In the genomic region with DNA sequence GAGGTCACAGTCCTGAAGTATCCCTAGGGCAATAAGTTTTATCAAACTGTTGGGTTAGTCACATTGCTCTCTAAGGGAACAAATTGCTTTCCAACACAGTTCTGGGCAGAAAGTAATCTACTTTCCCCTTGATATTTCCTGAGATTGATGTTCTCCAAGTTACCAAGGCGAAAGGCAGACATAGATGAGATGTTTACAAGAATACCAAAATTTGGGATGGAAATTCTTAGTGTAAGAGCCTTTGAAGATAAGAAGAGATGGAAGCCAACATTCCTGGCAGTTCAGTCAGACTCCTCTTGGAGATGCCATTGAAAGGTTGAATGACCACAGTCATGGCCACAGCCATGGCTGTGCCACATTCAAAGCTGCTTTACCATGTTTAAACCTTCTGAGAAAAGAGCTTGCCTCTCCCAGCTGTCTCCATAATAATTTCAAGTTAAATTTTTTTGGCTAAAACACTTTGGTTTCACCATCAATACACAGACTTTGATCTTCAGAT, we compare ENCODE assay signal across 17 mouse cellular contexts.
A peak's percentile ranks its signal among the peaks of the same experiment; 100 is the strongest.
DNase-seq lines count a peak whose midpoint lies in the region; ATAC-seq lines count a peak whose summit lies in the region.
"Had no signal": no experiment of that assay in that cellular context is flagged by ENCODE, and none has a peak within 500 bp of the region (broad histone marks: within the 10 kb centered on the region; RNA-seq: fewer than 3 reads in every experiment).

No protein-coding gene starts in this region.

- DNase-seq in heart, adult 11 months, result peak; percentile 87
- no peak for DNase-seq in heart, postnatal 25 days (ENCODE audit: low spot score)
- peak; percentile 17 for DNase-seq in midbrain, embryonic 11.5 days (ENCODE audit: low spot score, missing footprints)
- DNase-seq in fibroblast of lung, adult 2 months (ENCODE audit: low read depth), result peak; percentile 50
- no peak for DNase-seq in left cerebral cortex, adult 18-20 months (ENCODE audit: low spot score in 2 of 2)
- DNase-seq: adrenal gland, postnatal 25 days; cerebellum, adult 2 months; cerebellum, postnatal 10 days; gastrocnemius, postnatal 14 days; kidney, adult 18-20 months had no signal

- no peak overlapping the region for H3K27ac ChIP-seq in midbrain, embryonic 11.5 days (ENCODE audit: low read depth, low read length)
- H3K27ac ChIP-seq in midbrain, embryonic 13.5 days, result no peak overlapping the region
- H3K27ac ChIP-seq: embryonic facial prominence, embryonic 10.5 days; forebrain, embryonic 15.5 days; hindbrain, embryonic 13.5 days; hindbrain, postnatal 0 days had no signal

- H3K4me1 ChIP-seq in midbrain, embryonic 11.5 days (ENCODE audit: control insufficient read depth, insufficient read depth, low read length), result peaks cover 4% of the 10 kb centered on the region
- peaks cover 9% of the 10 kb centered on the region for H3K4me1 ChIP-seq in midbrain, embryonic 13.5 days (replicated peaks)
- H3K4me1 ChIP-seq: heart, embryonic 12.5 days had no signal

- H3K4me2 ChIP-seq in midbrain, embryonic 11.5 days, result no peak overlapping the region
- H3K4me2 ChIP-seq in midbrain, embryonic 13.5 days (replicated peaks), result no peak overlapping the region
- H3K4me2 ChIP-seq: forebrain, embryonic 15.5 days; heart, embryonic 12.5 days; hindbrain, embryonic 13.5 days had no signal

- no peak for ATAC-seq in midbrain, embryonic 11.5 days (ENCODE audit: low FRiP score)
- no peak for ATAC-seq in midbrain, embryonic 13.5 days
- ATAC-seq: forebrain, embryonic 15.5 days; hindbrain, postnatal 0 days had no signal

- H3K9ac ChIP-seq in midbrain, embryonic 11.5 days (ENCODE audit: low read length), result no peak overlapping the region
- no peak overlapping the region for H3K9ac ChIP-seq in midbrain, embryonic 13.5 days (replicated peaks)
- H3K9ac ChIP-seq: forebrain, embryonic 15.5 days; heart, embryonic 12.5 days; hindbrain, embryonic 13.5 days had no signal

- H3K27me3 ChIP-seq in midbrain, embryonic 11.5 days (ENCODE audit: control insufficient read depth, insufficient read depth, low read length), result no peaks in the 10 kb centered on the region
- H3K27me3 ChIP-seq in midbrain, embryonic 13.5 days, result no peaks in the 10 kb centered on the region
- H3K27me3 ChIP-seq: forebrain, embryonic 15.5 days; heart, embryonic 12.5 days had no signal

- 93% methylated on average over 1 of the region's 1 CpGs for WGBS in midbrain, embryonic 11.5 days
- 91% methylated on average over 1 of the region's 1 CpGs for WGBS in midbrain, embryonic 13.5 days

- no peaks in the 10 kb centered on the region for H3K9me3 ChIP-seq in midbrain, embryonic 11.5 days (ENCODE audit: control insufficient read depth, low read length)
- no peaks in the 10 kb centered on the region for H3K9me3 ChIP-seq in midbrain, embryonic 13.5 days
- H3K9me3 ChIP-seq: embryonic facial prominence, embryonic 10.5 days; forebrain, embryonic 15.5 days; heart, embryonic 12.5 days; hindbrain, embryonic 13.5 days had no signal

- intact Hi-C loops in heart, postnatal 25 days (cut with DNase I), result no loop called here

- no peak overlapping the region for H3K4me3 ChIP-seq in midbrain, embryonic 11.5 days (ENCODE audit: low read depth, low read length)
- no peak overlapping the region for H3K4me3 ChIP-seq in midbrain, embryonic 13.5 days (replicated peaks)
- H3K4me3 ChIP-seq: embryonic facial prominence, embryonic 10.5 days; erythroblast, embryonic 14.5 days; forebrain, embryonic 15.5 days; heart, embryonic 12.5 days; hindbrain, embryonic 13.5 days had no signal

- H3K36me3 ChIP-seq in midbrain, embryonic 11.5 days (ENCODE audit: control insufficient read depth, insufficient read depth, low read length), result no peaks in the 10 kb centered on the region
- no peaks in the 10 kb centered on the region for H3K36me3 ChIP-seq in midbrain, embryonic 13.5 days
- H3K36me3 ChIP-seq: embryonic facial prominence, embryonic 10.5 days; forebrain, embryonic 15.5 days; heart, embryonic 12.5 days; hindbrain, embryonic 13.5 days had no signal

Comparison
In these comparisons a context has a peak if more than half of its experiments do, and no peak if none do; other contexts are left out.
1. DNase-seq: peak in heart, adult 11 months (single experiment), midbrain, embryonic 11.5 days (single experiment) and fibroblast of lung, adult 2 months (single experiment); none in heart, postnatal 25 days (single experiment) and left cerebral cortex, adult 18-20 months (0 of 2).